Mouse (Mus musculus): ENCODE measurements around the gene Kank2. TPM values are rescaled to one million over a fixed set of nuclear protein-coding genes. Genes with fewer than 3 reads are reported as not detected.

Kank2 gene
- 3.0 and 3.3 TPM in 2 replicates for polyA plus RNA-seq (2014; fragmentation: Nextera tagmentation; extraction: Ambion mirVana)

DNA sequence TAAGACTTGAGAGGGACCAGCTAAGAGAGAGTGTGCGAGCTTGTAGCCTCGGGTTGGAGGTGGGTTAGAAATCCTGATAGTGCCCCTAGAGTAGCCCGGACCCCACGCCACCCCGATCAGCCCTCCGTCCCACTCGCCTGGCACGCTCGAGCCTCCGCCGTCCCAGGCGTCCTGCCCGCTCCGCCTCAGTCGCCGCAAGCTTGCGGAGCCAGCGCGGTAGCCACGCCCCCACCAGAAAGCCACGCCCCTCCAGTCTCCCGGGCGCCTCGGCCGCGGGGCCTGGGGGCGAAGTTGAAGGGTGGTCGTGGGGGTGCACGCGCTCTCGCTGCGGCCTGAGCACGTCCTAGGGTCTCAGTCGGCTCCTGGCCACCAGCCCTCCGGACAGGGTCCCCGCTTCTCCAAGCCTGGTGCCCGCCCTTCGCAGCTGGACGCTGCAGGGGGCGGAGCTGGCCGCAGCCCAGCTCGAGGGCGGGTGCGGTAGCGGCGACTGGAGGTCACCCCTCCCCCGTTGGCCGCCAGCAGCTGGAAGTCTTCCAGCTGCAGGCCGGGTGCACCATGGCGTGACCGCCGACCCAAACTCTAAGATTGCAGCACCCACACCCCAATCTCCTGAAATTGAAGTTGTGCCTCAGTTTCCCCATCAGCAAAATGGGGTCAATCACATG lies at the start of gene Kank2:
Gene Kank2 (minus strand): TSS at position 400 of the 665 bp plus-strand sequence.
- H3K4me1 ChIP-seq (replicated peaks; ENCODE audit: control insufficient read depth, insufficient read depth, low read length), result 0 out of 2 replicates have a peak, but pooled peaks cover 4% of the 10 kb centered on the region
- H3K9ac ChIP-seq, result peak within 1 kb of the TSS; percentile 64
- H3K27ac ChIP-seq, result peak within 1 kb of the TSS; percentile 66
- no peaks in the 10 kb centered on the region for H3K27me3 ChIP-seq (ENCODE audit: control insufficient read depth, insufficient read depth, low read length)
- peak within 1 kb of the TSS; percentile 66 for H3K4me3 ChIP-seq (replicated peaks; ENCODE audit: low read length)
- DNase-seq (ENCODE audit: low spot score) (peak; percentile 71), ATAC-seq (ENCODE audit: low FRiP score) (peak; percentile 79)
- H3K9me3 ChIP-seq (ENCODE audit: control insufficient read depth, low read length), result no peaks in the 10 kb centered on the region
- H3K36me3 ChIP-seq (replicated peaks; ENCODE audit: control insufficient read depth, insufficient read depth), result no peaks in the 10 kb centered on the region
- peak within 1 kb of the TSS; percentile 85 for H3K4me2 ChIP-seq (replicated peaks)
- WGBS, result under 1% methylated on average over 49 of the region's 52 CpGs

GRCm38 (mm10) chr9:21847926-21848325 lies 49.4 kb upstream of the Kank2 start:
- no peaks in the 10 kb centered on the region for H3K36me3 ChIP-seq (replicated peaks; ENCODE audit: control insufficient read depth, insufficient read depth)
- no peaks in the 10 kb centered on the region for H3K9me3 ChIP-seq (ENCODE audit: control insufficient read depth, low read length)
- H3K4me1 ChIP-seq (replicated peaks; ENCODE audit: control insufficient read depth, insufficient read depth, low read length), result no peaks in the 10 kb centered on the region
- H3K27me3 ChIP-seq (ENCODE audit: control insufficient read depth, insufficient read depth, low read length), result no peaks in the 10 kb centered on the region
- H3K9ac ChIP-seq, result 0 out of 2 replicates have a peak overlapping the region, but pooled peaks have one; percentile 2
- H3K4me3 ChIP-seq (replicated peaks; ENCODE audit: low read length), result no peak overlapping the region
- ATAC-seq (ENCODE audit: low FRiP score) (no peak), DNase-seq (ENCODE audit: low spot score) (no peak)
- H3K27ac ChIP-seq, result peak overlapping the region; percentile 38; the same call in 1 of the 2 replicates
- H3K4me2 ChIP-seq (replicated peaks), result no peak overlapping the region
- 32% methylated on average over 10 of the region's 10 CpGs for WGBS

GRCm38 (mm10) chr9:21847425-21847824 lies 48.9 kb upstream of the Kank2 start:
- H3K27ac ChIP-seq, result peak overlapping the region; percentile 38; the same call in 1 of the 2 replicates
- no peaks in the 10 kb centered on the region for H3K4me1 ChIP-seq (replicated peaks; ENCODE audit: control insufficient read depth, insufficient read depth, low read length)
- H3K9ac ChIP-seq, result no peak overlapping the region
- ATAC-seq (ENCODE audit: low FRiP score) (no peak), DNase-seq (ENCODE audit: low spot score) (no peak)
- WGBS, result 25% methylated on average over 3 of the region's 3 CpGs
- H3K36me3 ChIP-seq (replicated peaks; ENCODE audit: control insufficient read depth, insufficient read depth), result no peaks in the 10 kb centered on the region
- no peak overlapping the region for H3K4me3 ChIP-seq (replicated peaks; ENCODE audit: low read length)
- 0 out of 2 replicates have a peak overlapping the region, but pooled peaks have one; percentile 17 for H3K4me2 ChIP-seq (replicated peaks)
- no peaks in the 10 kb centered on the region for H3K27me3 ChIP-seq (ENCODE audit: control insufficient read depth, insufficient read depth, low read length)
- H3K9me3 ChIP-seq (ENCODE audit: control insufficient read depth, low read length), result no peaks in the 10 kb centered on the region

DNA sequence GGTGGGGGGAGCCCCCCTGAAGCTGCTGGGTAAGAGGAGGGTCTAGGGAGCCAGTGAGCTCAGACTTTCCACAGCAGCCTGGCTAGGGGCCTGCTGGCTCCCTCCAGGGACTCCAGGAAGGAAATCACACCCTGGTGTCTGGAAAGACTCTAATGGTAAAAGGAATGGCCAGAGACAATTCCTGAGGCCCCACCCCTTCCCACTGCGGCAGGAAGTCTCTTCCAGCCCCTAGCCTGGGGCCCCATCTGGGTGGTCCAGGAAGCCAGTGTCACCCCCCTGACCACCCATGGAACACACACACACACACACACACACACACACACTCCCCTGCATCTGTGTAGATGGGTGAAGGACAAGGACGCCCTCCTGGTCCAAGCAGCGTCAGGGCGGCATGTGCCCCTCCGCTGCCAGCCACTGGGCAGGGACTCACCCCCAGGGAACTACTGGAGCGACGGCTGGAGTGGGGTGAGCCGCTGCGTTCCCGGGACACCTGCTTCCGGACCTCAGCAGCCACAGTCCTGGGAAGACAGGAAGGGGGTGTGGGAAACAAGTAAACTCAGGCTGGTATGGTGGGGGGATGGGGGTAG lies 48.3 kb upstream of the Kank2 start:
- H3K4me2 ChIP-seq (replicated peaks), result 0 out of 2 replicates have a peak overlapping the region, but pooled peaks have one; percentile 17
- H3K9ac ChIP-seq, result no peak overlapping the region
- 16% methylated on average over 11 of the region's 11 CpGs for WGBS
- ATAC-seq (ENCODE audit: low FRiP score) (0 out of 2 replicates have a peak, but pooled peaks have one; percentile 26), DNase-seq (ENCODE audit: low spot score) (no peak)
- H3K4me3 ChIP-seq (replicated peaks; ENCODE audit: low read length), result no peak overlapping the region
- H3K9me3 ChIP-seq (ENCODE audit: control insufficient read depth, low read length), result no peaks in the 10 kb centered on the region
- H3K36me3 ChIP-seq (replicated peaks; ENCODE audit: control insufficient read depth, insufficient read depth), result no peaks in the 10 kb centered on the region
- H3K4me1 ChIP-seq (replicated peaks; ENCODE audit: control insufficient read depth, insufficient read depth, low read length), result no peaks in the 10 kb centered on the region
- peak overlapping the region; percentile 65; the same call in 1 of the 2 replicates for H3K27ac ChIP-seq
- no peaks in the 10 kb centered on the region for H3K27me3 ChIP-seq (ENCODE audit: control insufficient read depth, insufficient read depth, low read length)

- no peaks in the 10 kb centered on the region for H3K27me3 ChIP-seq (ENCODE audit: control insufficient read depth, insufficient read depth, low read length)
- ATAC-seq (ENCODE audit: low FRiP score), result no peak
- H3K27ac ChIP-seq, result no peak overlapping the region
- H3K9me3 ChIP-seq (ENCODE audit: control insufficient read depth, low read length), result no peaks in the 10 kb centered on the region
- H3K9ac ChIP-seq, result no peak overlapping the region
- DNase-seq (ENCODE audit: low spot score), result no peak
- H3K4me2 ChIP-seq (replicated peaks), result no peak overlapping the region
- H3K4me3 ChIP-seq (replicated peaks; ENCODE audit: low read length), result no peak overlapping the region
- 59% methylated on average over 14 of the region's 14 CpGs for WGBS
- no peaks in the 10 kb centered on the region for H3K4me1 ChIP-seq (replicated peaks; ENCODE audit: control insufficient read depth, insufficient read depth, low read length)
- no peaks in the 10 kb centered on the region for H3K36me3 ChIP-seq (replicated peaks; ENCODE audit: control insufficient read depth, insufficient read depth)
These were observed 47.0 kb upstream of the Kank2 start for GRCm38 (mm10) chr9:21845381-21846080.

GRCm38 (mm10) chr9:21843086-21843485 lies 44.5 kb upstream of the Kank2 start:
- no peak for DNase-seq (ENCODE audit: low spot score)
- 85% methylated on average over 6 of the region's 6 CpGs for WGBS
- no peak for ATAC-seq (ENCODE audit: low FRiP score)

GRCm38 (mm10) chr9:21842391-21842790 lies 43.8 kb upstream of the Kank2 start:
- no peak overlapping the region for H3K4me2 ChIP-seq (replicated peaks)
- H3K9me3 ChIP-seq (ENCODE audit: control insufficient read depth, low read length), result no peaks in the 10 kb centered on the region
- H3K36me3 ChIP-seq (replicated peaks; ENCODE audit: control insufficient read depth, insufficient read depth), result no peaks in the 10 kb centered on the region
- 54% methylated on average over 5 of the region's 5 CpGs for WGBS
- H3K27me3 ChIP-seq (ENCODE audit: control insufficient read depth, insufficient read depth, low read length), result no peaks in the 10 kb centered on the region
- no peak for ATAC-seq (ENCODE audit: low FRiP score)
- no peak overlapping the region for H3K9ac ChIP-seq
- no peak overlapping the region for H3K4me3 ChIP-seq (replicated peaks; ENCODE audit: low read length)
- H3K27ac ChIP-seq, result no peak overlapping the region
- no peaks in the 10 kb centered on the region for H3K4me1 ChIP-seq (replicated peaks; ENCODE audit: control insufficient read depth, insufficient read depth, low read length)
- DNase-seq (ENCODE audit: low spot score), result no peak

More at GRCm38 (mm10) chr9:21843086-21843485, 44.5 kb upstream of the Kank2 start:
- H3K27ac ChIP-seq, result no peak overlapping the region
- no peak overlapping the region for H3K4me2 ChIP-seq (replicated peaks)
- no peaks in the 10 kb centered on the region for H3K27me3 ChIP-seq (ENCODE audit: control insufficient read depth, insufficient read depth, low read length)
- no peaks in the 10 kb centered on the region for H3K9me3 ChIP-seq (ENCODE audit: control insufficient read depth, low read length)
- H3K36me3 ChIP-seq (replicated peaks; ENCODE audit: control insufficient read depth, insufficient read depth), result no peaks in the 10 kb centered on the region
- H3K9ac ChIP-seq, result no peak overlapping the region
- H3K4me1 ChIP-seq (replicated peaks; ENCODE audit: control insufficient read depth, insufficient read depth, low read length), result no peaks in the 10 kb centered on the region
- H3K4me3 ChIP-seq (replicated peaks; ENCODE audit: low read length), result no peak overlapping the region

GRCm38 (mm10) chr9:21841340-21841739 lies 42.8 kb upstream of the Kank2 start:
- WGBS, result 95% methylated on average over 6 of the region's 6 CpGs
- Histone ChIP-seq H3K27ac (no peak overlapping the region), H3K4me3 (replicated peaks; ENCODE audit: low read length) (no peak overlapping the region), H3K36me3 (replicated peaks; ENCODE audit: control insufficient read depth, insufficient read depth) (no peaks in the 10 kb centered on the region), H3K27me3 (ENCODE audit: control insufficient read depth, insufficient read depth, low read length) (no peaks in the 10 kb centered on the region), H3K4me2 (replicated peaks) (no peak overlapping the region), H3K9me3 (ENCODE audit: control insufficient read depth, low read length) (no peaks in the 10 kb centered on the region), H3K4me1 (replicated peaks; ENCODE audit: control insufficient read depth, insufficient read depth, low read length) (no peaks in the 10 kb centered on the region), H3K9ac (no peak overlapping the region)
- DNase-seq (ENCODE audit: low spot score) (no peak), ATAC-seq (ENCODE audit: low FRiP score) (no peak)

DNA sequence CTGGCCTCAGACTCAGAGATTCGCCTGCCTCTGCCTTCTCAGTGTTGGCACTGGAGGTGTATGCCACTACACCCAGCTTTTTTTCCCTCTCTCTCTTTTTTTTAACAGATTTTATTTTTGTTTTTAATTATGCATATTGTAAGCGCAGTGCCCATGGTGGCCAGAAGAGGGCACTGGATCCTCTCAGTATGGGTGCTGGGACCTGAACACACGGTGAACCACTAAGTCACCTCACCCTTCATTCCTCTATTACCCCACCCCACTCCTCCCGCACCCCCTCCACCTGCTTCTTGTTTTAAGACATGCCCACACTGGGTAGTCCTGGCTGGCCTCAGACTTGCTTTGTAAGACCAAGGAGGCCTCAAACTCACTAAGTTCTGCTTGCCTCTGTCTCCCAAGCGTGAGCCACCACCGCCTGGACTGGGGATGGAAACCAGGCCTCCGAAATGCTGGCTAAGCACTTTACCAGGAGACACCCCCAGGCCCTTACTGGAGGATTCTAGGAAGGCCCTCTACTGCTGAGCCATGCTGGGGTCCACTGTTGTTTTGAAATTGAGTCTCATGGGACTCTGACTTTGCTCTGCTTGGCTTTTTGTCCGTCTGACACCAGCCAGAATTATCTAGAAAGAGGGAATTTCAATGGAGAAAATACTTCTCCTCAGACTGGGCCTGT lies 41.7 kb upstream of the Kank2 start:
- Histone ChIP-seq H3K27me3 (ENCODE audit: control insufficient read depth, insufficient read depth, low read length) (no peaks in the 10 kb centered on the region), H3K4me2 (replicated peaks) (no peak overlapping the region), H3K4me3 (replicated peaks; ENCODE audit: low read length) (no peak overlapping the region), H3K4me1 (replicated peaks; ENCODE audit: control insufficient read depth, insufficient read depth, low read length) (no peaks in the 10 kb centered on the region), H3K27ac (no peak overlapping the region), H3K36me3 (replicated peaks; ENCODE audit: control insufficient read depth, insufficient read depth) (no peaks in the 10 kb centered on the region), H3K9me3 (ENCODE audit: control insufficient read depth, low read length) (no peaks in the 10 kb centered on the region), H3K9ac (no peak overlapping the region)
- WGBS, result 57% methylated on average over 8 of the region's 8 CpGs
- ATAC-seq (ENCODE audit: low FRiP score) (no peak), DNase-seq (ENCODE audit: low spot score) (peak; percentile 55)

Measured in hindbrain, embryonic 14.5 days (tissue).